Mouse (Mus musculus): ENCODE measurements around the gene Nabp1. TPM values are rescaled to one million over a fixed set of nuclear protein-coding genes. Genes with fewer than 3 reads are reported as not detected.

The Nabp1 gene
- polyA plus RNA-seq, 1 experiment from 2014 or later: 17.5 TPM

DNA sequence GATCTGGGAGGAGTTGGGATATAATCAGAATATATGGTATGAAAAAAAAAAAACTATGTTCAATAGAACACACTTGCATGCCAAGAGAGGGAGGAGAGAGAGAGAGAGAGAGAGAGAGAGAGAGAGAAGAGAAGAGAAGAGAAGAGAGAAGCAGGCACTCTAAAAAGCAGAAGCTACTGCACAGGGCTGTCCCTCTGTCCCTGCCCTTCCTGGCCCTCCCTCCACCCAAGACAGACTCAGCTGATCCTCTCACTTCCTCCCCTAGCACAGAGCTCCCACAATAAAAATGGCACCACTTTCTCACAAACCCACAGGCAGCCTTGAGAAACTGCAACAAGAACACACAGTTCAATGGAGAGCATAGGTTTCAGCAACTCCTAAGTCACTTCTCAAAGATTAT is 2.2 kb upstream of the Nabp1 start:
- Histone ChIP-seq H3K36me3 (0 out of 2 replicates have a peak, but pooled peaks cover 3% of the 10 kb centered on the region), H3K4me2 (no peak overlapping the region), H3K27ac (no peak overlapping the region), H3K9ac (no peak overlapping the region), H3K4me3 (replicated peaks) (no peak overlapping the region), H3K9me3 (no peaks in the 10 kb centered on the region), H3K27me3 (replicated peaks) (no peaks in the 10 kb centered on the region), H3K4me1 (no peaks in the 10 kb centered on the region)
- ATAC-seq (ENCODE audit: insufficient read depth, low FRiP score, low read depth): no peak

DNA sequence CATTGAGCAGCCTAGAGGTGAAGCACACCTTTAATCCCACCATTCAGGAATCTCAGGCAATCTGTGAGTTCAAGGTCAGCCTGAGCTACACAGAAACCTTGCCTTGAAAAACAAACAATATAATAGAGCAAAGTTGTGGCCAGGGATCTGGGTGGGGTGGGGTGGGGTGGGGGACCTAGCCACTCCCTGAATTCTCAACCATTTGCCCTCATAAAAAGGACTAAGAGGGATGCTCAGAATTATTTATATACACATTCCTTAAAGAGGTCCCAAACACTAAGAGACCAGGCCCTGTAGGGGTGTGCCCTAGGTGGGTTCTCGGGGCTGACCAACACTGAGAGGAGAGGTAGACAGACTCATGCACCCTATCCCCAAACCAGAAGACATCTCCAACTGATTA is 1.5 kb upstream of the Nabp1 start:
- no peak overlapping the region for H3K4me2 ChIP-seq
- ATAC-seq (ENCODE audit: insufficient read depth, low FRiP score, low read depth): no peak
- no peak overlapping the region for H3K9ac ChIP-seq
- H3K27ac ChIP-seq: no peak overlapping the region
- H3K4me1 ChIP-seq: no peaks in the 10 kb centered on the region
- H3K4me3 ChIP-seq (replicated peaks): no peak overlapping the region
- no peaks in the 10 kb centered on the region for H3K9me3 ChIP-seq
- WGBS: 72% methylated on average over 1 of the region's 1 CpGs
- no peaks in the 10 kb centered on the region for H3K27me3 ChIP-seq (replicated peaks)
- H3K36me3 ChIP-seq: 0 out of 2 replicates have a peak, but pooled peaks cover 3% of the 10 kb centered on the region

GRCm38 (mm10) chr1:51479027-51479329 is 753 bp upstream of the Nabp1 start:
- H3K4me2 ChIP-seq: peak overlapping the region; percentile 59
- peak overlapping the region; percentile 70 for H3K4me3 ChIP-seq (replicated peaks)
- no peaks in the 10 kb centered on the region for H3K9me3 ChIP-seq
- WGBS: 81% methylated on average over 1 of the region's 1 CpGs
- peak overlapping the region; percentile 89; the same call in 1 of the 2 replicates for H3K27ac ChIP-seq
- no peaks in the 10 kb centered on the region for H3K4me1 ChIP-seq
- no peaks in the 10 kb centered on the region for H3K27me3 ChIP-seq (replicated peaks)
- 0 out of 2 replicates have a peak, but pooled peaks cover 3% of the 10 kb centered on the region for H3K36me3 ChIP-seq
- 0 out of 2 replicates have a peak overlapping the region, but pooled peaks have one; percentile 47 for H3K9ac ChIP-seq
- ATAC-seq (ENCODE audit: insufficient read depth, low FRiP score, low read depth): no peak

- peak; percentile 36; the same call in 1 of the 2 replicates for ATAC-seq (ENCODE audit: insufficient read depth, low FRiP score, low read depth)
- H3K27me3 ChIP-seq (replicated peaks): no peaks in the 10 kb centered on the region
- peak overlapping the region; percentile 67 for H3K9ac ChIP-seq
- H3K36me3 ChIP-seq: 0 out of 2 replicates have a peak, but pooled peaks cover 3% of the 10 kb centered on the region
- H3K4me2 ChIP-seq: peak overlapping the region; percentile 86
- H3K27ac ChIP-seq: peak overlapping the region; percentile 87
- H3K9me3 ChIP-seq: no peaks in the 10 kb centered on the region
- H3K4me1 ChIP-seq: no peaks in the 10 kb centered on the region
- under 1% methylated on average over 25 of the region's 25 CpGs for WGBS
- peak overlapping the region; percentile 70 for H3K4me3 ChIP-seq (replicated peaks)
These were observed 556 bp downstream of the Nabp1 start for GRCm38 (mm10) chr1:51477656-51478081.

DNA sequence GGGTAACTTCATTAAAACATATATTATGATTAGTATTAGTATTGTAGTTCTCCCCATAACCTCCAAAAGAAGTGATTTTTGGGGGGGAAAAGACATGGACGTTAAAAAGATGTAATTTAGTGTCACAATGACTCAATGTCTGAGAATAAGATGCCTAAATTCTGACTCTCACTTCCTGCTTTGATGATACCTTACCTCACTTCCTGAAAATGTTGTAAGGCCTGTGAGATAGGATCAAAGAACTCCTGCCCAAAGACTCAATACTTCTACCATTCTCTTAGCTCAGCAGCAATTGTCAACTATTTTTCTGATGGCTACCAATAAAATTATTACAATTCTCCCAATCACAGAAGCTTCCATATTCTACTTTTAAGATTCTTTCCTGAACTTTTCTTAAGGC is 1.8 kb downstream of the Nabp1 start:
- 59% methylated on average over 1 of the region's 1 CpGs for WGBS
- no peak for ATAC-seq (ENCODE audit: insufficient read depth, low FRiP score, low read depth)
- Histone ChIP-seq H3K27me3 (replicated peaks) (no peaks in the 10 kb centered on the region), H3K36me3 (0 out of 2 replicates have a peak, but pooled peaks cover 3% of the 10 kb centered on the region), H3K9me3 (no peaks in the 10 kb centered on the region), H3K4me2 (no peak overlapping the region), H3K4me1 (no peaks in the 10 kb centered on the region), H3K9ac (no peak overlapping the region), H3K4me3 (replicated peaks) (no peak overlapping the region), H3K27ac (no peak overlapping the region)

GRCm38 (mm10) chr1:51468077-51468476 is 10.1 kb downstream of the Nabp1 start:
- ATAC-seq (ENCODE audit: insufficient read depth, low FRiP score, low read depth): no peak
- Histone ChIP-seq H3K4me1 (no peaks in the 10 kb centered on the region), H3K36me3 (no peaks in the 10 kb centered on the region; the same call in 1 of the 2 replicates), H3K4me3 (replicated peaks) (no peak overlapping the region), H3K27me3 (replicated peaks) (no peaks in the 10 kb centered on the region), H3K9ac (no peak overlapping the region), H3K9me3 (no peaks in the 10 kb centered on the region), H3K27ac (no peak overlapping the region), H3K4me2 (no peak overlapping the region)
- WGBS: 46% methylated on average over 2 of the region's 2 CpGs

GRCm38 (mm10) chr1:51467181-51467580 is 11.0 kb downstream of the Nabp1 start:
- ATAC-seq (ENCODE audit: insufficient read depth, low FRiP score, low read depth): no peak
- no peaks in the 10 kb centered on the region for H3K27me3 ChIP-seq (replicated peaks)
- no peak overlapping the region for H3K27ac ChIP-seq
- H3K9ac ChIP-seq: no peak overlapping the region
- H3K4me2 ChIP-seq: no peak overlapping the region
- no peaks in the 10 kb centered on the region for H3K4me1 ChIP-seq
- no peaks in the 10 kb centered on the region; the same call in 1 of the 2 replicates for H3K36me3 ChIP-seq
- WGBS: 72% methylated on average over 5 of the region's 5 CpGs
- no peak overlapping the region for H3K4me3 ChIP-seq (replicated peaks)
- H3K9me3 ChIP-seq: no peaks in the 10 kb centered on the region

DNA sequence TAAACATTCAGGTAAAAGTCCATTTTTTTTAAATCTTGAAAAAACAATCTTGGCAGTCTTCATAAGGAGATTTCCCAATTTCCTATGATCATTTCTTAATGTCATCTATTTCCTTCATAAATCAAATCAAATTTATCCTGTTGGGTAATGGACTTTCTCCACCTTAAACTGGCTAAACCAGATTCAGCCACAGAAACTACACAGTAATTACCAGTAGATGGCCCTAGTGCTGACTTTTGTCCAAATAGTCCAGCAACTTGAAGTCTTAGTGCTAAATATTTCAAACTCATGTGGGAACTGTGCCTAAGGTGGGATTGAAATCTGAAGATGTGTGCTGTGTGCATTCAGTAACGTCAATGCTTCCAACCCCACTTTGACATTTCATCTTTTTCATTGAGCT is 11.8 kb downstream of the Nabp1 start:
- no peaks in the 10 kb centered on the region for H3K27me3 ChIP-seq (replicated peaks)
- no peaks in the 10 kb centered on the region; the same call in 1 of the 2 replicates for H3K36me3 ChIP-seq
- no peak overlapping the region for H3K27ac ChIP-seq
- no peak overlapping the region for H3K4me2 ChIP-seq
- no peaks in the 10 kb centered on the region for H3K9me3 ChIP-seq
- no peak overlapping the region for H3K9ac ChIP-seq
- H3K4me1 ChIP-seq: no peaks in the 10 kb centered on the region
- no peak for ATAC-seq (ENCODE audit: insufficient read depth, low FRiP score, low read depth)
- H3K4me3 ChIP-seq (replicated peaks): no peak overlapping the region
- 18% methylated on average over 1 of the region's 1 CpGs for WGBS

DNA sequence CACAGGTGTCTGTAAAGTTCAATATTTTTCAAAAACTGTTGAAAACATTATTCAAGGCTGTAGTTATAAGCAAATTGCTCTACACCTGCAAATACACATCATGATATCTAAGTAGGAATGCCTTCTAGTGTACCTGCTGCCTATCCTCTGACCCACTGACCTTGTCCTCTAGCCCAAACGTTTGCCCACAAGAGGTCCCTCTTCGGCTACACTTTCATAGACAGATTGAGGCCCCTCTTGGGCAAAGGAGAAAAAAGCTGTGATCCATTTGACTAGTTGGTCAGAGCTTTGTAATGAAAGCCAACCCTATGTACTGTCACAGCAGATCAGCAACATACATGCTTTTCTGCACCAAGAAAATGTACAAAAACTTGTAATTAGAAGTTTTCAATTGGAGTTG is 12.9 kb downstream of the Nabp1 start:
- Histone ChIP-seq H3K4me2 (no peak overlapping the region), H3K9me3 (no peaks in the 10 kb centered on the region), H3K4me1 (no peaks in the 10 kb centered on the region), H3K4me3 (replicated peaks) (no peak overlapping the region), H3K9ac (no peak overlapping the region), H3K27ac (no peak overlapping the region), H3K27me3 (replicated peaks) (no peaks in the 10 kb centered on the region), H3K36me3 (no peaks in the 10 kb centered on the region)
- ATAC-seq (ENCODE audit: insufficient read depth, low FRiP score, low read depth): no peak
- 47% methylated on average over 2 of the region's 2 CpGs for WGBS

GRCm38 (mm10) chr1:51463038-51463437 is 15.2 kb downstream of the Nabp1 start:
- no peak overlapping the region for H3K9ac ChIP-seq
- WGBS: 75% methylated on average over 5 of the region's 5 CpGs
- H3K27me3 ChIP-seq (replicated peaks): no peaks in the 10 kb centered on the region
- no peak for ATAC-seq (ENCODE audit: insufficient read depth, low FRiP score, low read depth)
- no peaks in the 10 kb centered on the region for H3K36me3 ChIP-seq
- no peak overlapping the region for H3K4me2 ChIP-seq
- H3K9me3 ChIP-seq: no peaks in the 10 kb centered on the region
- H3K27ac ChIP-seq: no peak overlapping the region
- H3K4me3 ChIP-seq (replicated peaks): no peak overlapping the region
- no peaks in the 10 kb centered on the region; the same call in 1 of the 2 replicates for H3K4me1 ChIP-seq

- Histone ChIP-seq H3K27ac (no peak overlapping the region), H3K36me3 (no peaks in the 10 kb centered on the region), H3K4me2 (no peak overlapping the region), H3K9ac (no peak overlapping the region), H3K9me3 (no peaks in the 10 kb centered on the region), H3K27me3 (replicated peaks) (no peaks in the 10 kb centered on the region), H3K4me3 (replicated peaks) (no peak overlapping the region), H3K4me1 (no peaks in the 10 kb centered on the region; the same call in 1 of the 2 replicates)
- ATAC-seq (ENCODE audit: insufficient read depth, low FRiP score, low read depth): peak; percentile 47; the same call in 1 of the 2 replicates
- WGBS: 70% methylated on average over 10 of the region's 10 CpGs
These were observed 19.3 kb downstream of the Nabp1 start for GRCm38 (mm10) chr1:51458731-51459450.

- H3K4me3 ChIP-seq (replicated peaks): no peak overlapping the region
- WGBS: 63% methylated on average over 6 of the region's 6 CpGs
- no peaks in the 10 kb centered on the region; the same call in 1 of the 2 replicates for H3K4me1 ChIP-seq
- no peak overlapping the region for H3K9ac ChIP-seq
- no peak overlapping the region for H3K27ac ChIP-seq
- no peaks in the 10 kb centered on the region for H3K36me3 ChIP-seq
- no peak overlapping the region for H3K4me2 ChIP-seq
- no peak for ATAC-seq (ENCODE audit: insufficient read depth, low FRiP score, low read depth)
- no peaks in the 10 kb centered on the region for H3K9me3 ChIP-seq
- H3K27me3 ChIP-seq (replicated peaks): no peaks in the 10 kb centered on the region
These were observed 20.1 kb downstream of the Nabp1 start for GRCm38 (mm10) chr1:51458089-51458488.
